Mouse (Mus musculus) spleen, adult 2 months (tissue): Measurements from ENCODE around the gene Rela. TPM values are rescaled to one million over a fixed set of nuclear protein-coding genes. Genes with fewer than 3 reads are reported as not detected.

Experiments
- DNase-seq, 2 experiments: peaks; one replicate each; pipeline versions ENCODE4 v3.0.0 to v3.0.0-alpha.2; 2012 to 2021; ENCODE audit warnings: low spot score in 2 of 2, low read depth in 1 of 2
- H3K27ac ChIP-seq: fragments of 200-500 bp; 2 replicates; pipeline ENCODE4 v1.5.1; 2012; ENCODE audit warnings: low read length, inconsistent platforms; ENCODE audit not compliant: insufficient read depth
- H3K27me3 ChIP-seq: fragments of 200-500 bp; 2 replicates; pipeline ENCODE4 v1.6.1; 2012; ENCODE audit warnings: mild to moderate bottlenecking, moderate library complexity, low read length, inconsistent platforms; ENCODE audit not compliant: control insufficient read depth, insufficient read depth
- H3K36me3 ChIP-seq: fragments of 200-500 bp; 2 replicates; pipeline ENCODE4 v1.6.1; 2012; ENCODE audit warnings: mild to moderate bottlenecking, low read length, inconsistent platforms; ENCODE audit not compliant: control insufficient read depth, insufficient read depth
- H3K4me1 ChIP-seq: fragments of 200-500 bp; 2 replicates; pipeline ENCODE4 v1.6.1; 2011; ENCODE audit warnings: inconsistent platforms; ENCODE audit not compliant: control insufficient read depth, insufficient read depth, insufficient read length
- H3K4me3 ChIP-seq: fragments of 200-500 bp; 2 replicates; pipeline ENCODE4 v1.5.1; 2011; ENCODE audit warnings: mild to moderate bottlenecking, inconsistent platforms; ENCODE audit not compliant: insufficient read depth, insufficient read length; ENCODE audit errors: extremely low read depth
- CTCF ChIP-seq: fragments of 200-500 bp; IDR thresholded peaks from 2 replicates; pipeline ENCODE4 v1.5.1; 2011; ENCODE audit warnings: mild to moderate bottlenecking, inconsistent platforms; ENCODE audit not compliant: insufficient read depth, insufficient read length, insufficient replicate concordance; ENCODE audit errors: extremely low read depth
- POLR2A ChIP-seq: fragments of 200-500 bp; IDR thresholded peaks from 2 replicates; pipeline ENCODE4 v1.6.1; 2011; ENCODE audit warnings: low read depth, low read length, inconsistent platforms
- WGBS: fragments of 180-500 bp; shearing (Covaris S2); methylation state at CpG from one replicate; pipeline ENCODE4 v1.1.7; 2018; 5-methylcytosine and 5-hydroxymethylcytosine counted together
- polyA plus RNA-seq: library from polyadenylated mRNA; depleted of rRNA; stranded (reverse); fragments of >200 nt; gene quantifications from 2 replicates; pipeline ENCODE4 v1.2.3, GENCODE M21; 2012

Gene Rela
- polyA plus RNA-seq, 1 experiment: 87.1 TPM

DNA sequence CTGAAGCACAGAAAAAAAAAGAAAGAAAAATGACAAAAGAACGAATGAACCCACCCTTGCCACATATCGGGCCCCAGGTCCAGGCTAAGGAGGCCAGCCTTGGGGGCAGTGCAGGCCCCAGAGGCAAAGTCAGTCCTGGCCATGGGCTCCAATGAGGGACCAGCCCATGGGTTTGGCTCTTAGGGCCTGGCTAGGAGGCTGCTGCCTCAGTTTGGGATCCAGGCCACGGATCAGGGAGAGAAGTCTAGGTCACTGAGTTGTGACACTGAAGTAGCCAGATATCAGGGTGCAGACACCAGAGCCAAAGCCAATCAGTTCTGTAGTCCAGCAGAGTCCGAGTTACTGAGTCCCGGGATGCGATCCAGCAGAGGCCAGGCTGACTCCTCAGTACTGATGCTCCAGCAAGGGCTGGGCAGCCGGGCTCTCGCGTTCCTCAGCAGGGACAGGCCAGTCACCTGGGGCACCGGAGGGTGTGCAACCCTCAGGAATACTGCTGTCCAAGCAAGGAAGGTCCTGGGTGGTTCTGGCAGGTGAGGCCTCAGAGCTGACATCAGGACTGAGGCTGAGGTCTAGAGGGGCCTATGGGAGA is 27.5 kb downstream of the Rela start:
- 93% methylated on average over 10 of the region's 10 CpGs for WGBS
- no peak for DNase-seq
- Histone ChIP-seq H3K27ac (no peak overlapping the region), H3K36me3 (peaks cover 29% of the 10 kb centered on the region), H3K4me3 (no peak overlapping the region), H3K4me1 (peaks cover 17% of the 10 kb centered on the region; the same call in 1 of the 2 replicates), H3K27me3 (no peaks in the 10 kb centered on the region)
- TF ChIP-seq POLR2A (no peak), CTCF (no peak)

DNA sequence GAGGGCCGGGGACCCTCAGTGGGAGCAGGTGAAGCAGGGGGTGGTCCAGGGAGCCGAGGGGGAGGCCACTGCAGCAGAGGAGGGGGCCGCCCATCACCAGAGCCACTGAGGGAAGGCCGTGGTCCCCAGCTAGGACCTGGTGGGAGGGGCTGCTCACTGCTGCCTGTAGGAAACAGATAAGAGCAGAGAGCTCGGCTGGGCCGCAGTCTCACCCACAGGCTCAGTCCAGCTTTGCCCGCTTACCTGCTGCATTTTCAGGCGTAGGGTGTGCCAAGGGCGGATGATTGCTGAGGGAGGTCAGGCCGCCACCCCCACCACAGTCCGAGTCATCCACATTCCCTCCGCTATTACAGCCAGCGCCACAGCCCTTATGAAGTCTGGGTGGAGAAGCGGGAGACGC is 28.2 kb downstream of the Rela start:
- peaks cover 11% of the 10 kb centered on the region; the same call in 1 of the 2 replicates for H3K4me1 ChIP-seq
- peaks cover 28% of the 10 kb centered on the region for H3K36me3 ChIP-seq
- H3K27ac ChIP-seq: peak overlapping the region; percentile 1; the same call in 1 of the 2 replicates
- TF ChIP-seq CTCF (no peak), POLR2A (no peak)
- no peak overlapping the region for H3K4me3 ChIP-seq
- no peaks in the 10 kb centered on the region for H3K27me3 ChIP-seq
- no peak for DNase-seq
- 88% methylated on average over 15 of the region's 15 CpGs for WGBS

DNA sequence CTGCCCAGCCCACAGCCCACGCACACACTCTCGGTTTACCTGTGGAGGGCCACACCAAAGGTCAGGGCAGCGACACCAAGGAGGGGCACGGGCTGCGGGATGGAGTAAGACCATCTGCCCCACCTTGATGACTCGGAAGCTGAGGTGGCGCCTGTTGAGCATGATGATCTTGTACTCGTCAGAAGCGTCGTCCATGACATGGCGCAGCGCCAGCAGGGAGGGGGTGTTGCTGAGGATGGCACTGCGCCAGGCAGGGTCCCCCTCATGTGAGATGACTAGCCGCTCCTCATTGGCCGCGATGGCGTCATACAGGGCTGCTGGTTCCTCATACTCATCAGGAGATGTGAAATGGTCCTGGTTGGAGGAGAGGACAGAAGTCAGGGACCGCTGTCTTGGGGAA is 29.1 kb downstream of the Rela start:
- H3K36me3 ChIP-seq: peaks cover 31% of the 10 kb centered on the region
- H3K27me3 ChIP-seq: no peaks in the 10 kb centered on the region
- WGBS: 96% methylated on average over 18 of the region's 18 CpGs
- H3K4me1 ChIP-seq: peaks cover 7% of the 10 kb centered on the region; the same call in 1 of the 2 replicates
- TF ChIP-seq CTCF (no peak), POLR2A (no peak)
- H3K27ac ChIP-seq: no peak overlapping the region
- no peak for DNase-seq
- no peak overlapping the region for H3K4me3 ChIP-seq

DNA sequence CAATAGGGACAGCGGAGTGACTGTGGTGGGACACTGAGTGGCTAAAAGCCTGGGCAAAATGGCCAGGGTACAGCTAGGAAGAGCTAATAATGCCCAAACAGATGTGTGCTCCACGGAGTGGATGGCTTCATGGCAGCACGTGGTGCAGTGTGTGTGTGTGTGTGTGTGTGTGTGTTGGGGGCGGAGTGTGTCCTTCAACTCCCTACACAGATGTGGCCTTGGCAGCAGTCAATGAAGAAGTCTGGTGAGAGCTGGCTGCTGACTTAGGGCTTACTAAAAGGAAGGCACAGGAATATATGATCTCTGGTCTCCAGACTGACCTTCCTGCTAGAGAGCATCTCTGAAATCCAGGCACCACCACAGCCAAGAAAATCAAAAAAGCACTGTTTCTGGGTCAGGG is 31.1 kb downstream of the Rela start:
- TF ChIP-seq CTCF (no peak), POLR2A (no peak)
- Histone ChIP-seq H3K27ac (no peak overlapping the region), H3K36me3 (peaks cover 47% of the 10 kb centered on the region)

DNA sequence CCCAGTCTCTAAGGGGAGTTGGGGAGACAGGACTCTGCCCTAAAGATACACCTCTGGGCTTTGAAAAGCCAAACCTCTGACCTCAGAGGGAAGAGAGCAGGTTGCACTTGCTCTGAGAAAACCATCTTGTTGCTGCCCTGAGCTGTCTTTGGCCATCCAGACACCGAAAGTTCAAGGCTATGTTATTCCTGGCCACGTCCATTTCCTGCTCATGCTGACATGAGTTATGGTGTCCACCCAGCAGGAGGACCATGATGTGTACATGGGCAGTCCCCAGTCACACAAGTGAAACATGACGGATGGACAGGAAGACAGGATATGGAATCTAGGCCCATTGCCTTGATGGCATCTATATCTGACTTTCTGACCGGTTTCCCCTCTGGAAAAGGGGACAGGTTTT is 43.1 kb downstream of the Rela start:
- Histone ChIP-seq H3K4me3 (no peak overlapping the region), H3K27ac (no peak overlapping the region), H3K36me3 (peaks cover 75% of the 10 kb centered on the region), H3K27me3 (no peaks in the 10 kb centered on the region), H3K4me1 (no peaks in the 10 kb centered on the region)
- 92% methylated on average over 4 of the region's 4 CpGs for WGBS
- DNase-seq: no peak
- TF ChIP-seq CTCF (no peak), POLR2A (no peak)

More for the DNA sequence above, 31.1 kb downstream of the Rela start:
- Histone ChIP-seq H3K4me3 (no peak overlapping the region), H3K4me1 (peaks cover 3% of the 10 kb centered on the region; the same call in 1 of the 2 replicates), H3K27me3 (no peaks in the 10 kb centered on the region)
- DNase-seq: no peak
- WGBS: 91% methylated on average over 4 of the region's 4 CpGs

DNA sequence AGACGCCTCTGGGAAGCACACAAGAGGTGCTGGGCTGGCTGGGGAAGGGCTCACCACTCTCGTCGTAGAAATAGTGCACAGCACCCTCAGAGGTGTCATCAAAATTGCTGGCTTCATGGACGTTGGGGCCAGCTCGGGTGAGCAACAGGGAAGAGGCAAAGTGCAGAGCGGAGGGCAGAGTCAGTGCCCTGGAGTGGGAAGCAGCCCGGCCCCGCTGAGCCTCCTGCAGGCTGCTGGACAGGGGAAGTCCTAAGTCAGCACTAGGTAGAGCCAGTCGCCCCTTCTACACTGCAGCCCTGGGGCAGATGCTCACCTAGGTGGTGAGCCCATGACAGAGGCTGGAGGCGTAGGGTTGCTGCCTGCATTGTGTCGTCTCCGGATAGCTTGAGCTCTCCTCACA is 47.0 kb downstream of the Rela start:
- DNase-seq: no peak
- Histone ChIP-seq H3K36me3 (peaks cover 61% of the 10 kb centered on the region), H3K4me1 (peaks cover 10% of the 10 kb centered on the region), H3K27me3 (no peaks in the 10 kb centered on the region), H3K27ac (no peak overlapping the region), H3K4me3 (no peak overlapping the region)
- 96% methylated on average over 12 of the region's 12 CpGs for WGBS
- TF ChIP-seq POLR2A (no peak), CTCF (no peak)

DNA sequence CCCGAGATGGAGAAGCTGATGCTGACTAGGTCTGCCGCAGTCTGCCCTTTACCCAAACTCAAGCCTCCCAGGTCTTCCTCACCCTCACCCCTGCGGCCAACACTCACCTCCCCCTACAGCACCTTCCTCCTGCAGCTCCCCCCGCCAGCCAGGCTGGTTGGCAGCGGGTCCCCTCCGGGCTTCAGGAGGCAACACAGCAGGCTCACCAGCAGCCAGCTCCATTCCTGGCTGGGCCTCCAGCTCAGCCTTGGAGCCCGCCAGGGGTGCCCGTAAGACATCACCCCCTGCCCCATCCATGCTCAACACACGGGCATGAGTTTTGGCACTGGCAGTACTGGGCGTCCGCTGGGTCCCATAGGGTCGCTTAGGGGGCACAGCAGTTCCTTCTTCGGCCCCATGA is 47.7 kb downstream of the Rela start:
- whole genome bisulfite sequencing: 94% methylated on average over 13 of the region's 13 CpGs
- H3K4me1 ChIP-seq: peaks cover 10% of the 10 kb centered on the region
- H3K27ac ChIP-seq: no peak overlapping the region
- H3K36me3 ChIP-seq: peaks cover 55% of the 10 kb centered on the region
- DNase-seq: no peak
- TF ChIP-seq CTCF (no peak), POLR2A (no peak)
- H3K27me3 ChIP-seq: no peaks in the 10 kb centered on the region
- H3K4me3 ChIP-seq: no peak overlapping the region
